Mouse (Mus musculus): ENCODE measurements around the gene Smoc1. TPM values are rescaled to one million over a fixed set of nuclear protein-coding genes. Genes with fewer than 3 reads are reported as not detected.

The Smoc1 gene
- polyA plus RNA-seq, 1 experiment from 2014 or later: 0.63 TPM

- TF ChIP-seq CTCF (IDR thresholded peaks at IDR 0.05; ENCODE audit: low read depth): no peak
- DNase-seq (no peak), ATAC-seq (ENCODE audit: insufficient read depth) (no peak)
- Histone ChIP-seq H3K4me1 (ENCODE audit: insufficient read depth) (no peaks in the 10 kb centered on the region), H3K36me3 (ENCODE audit: insufficient read depth) (no peaks in the 10 kb centered on the region), H3K9ac (no peak overlapping the region), H3K27me3 (ENCODE audit: insufficient read depth, low read length) (no peaks in the 10 kb centered on the region), H3K27ac (ENCODE audit: low read depth) (no peak overlapping the region), H3K9me3 (ENCODE audit: low read depth, low read length) (no peaks in the 10 kb centered on the region), H3K4me3 (ENCODE audit: low read depth, low read length) (no peak overlapping the region), H3K4me2 (no peak overlapping the region)
- 83% methylated on average over 6 of the region's 6 CpGs for WGBS
Observed at GRCm38 (mm10) chr12:81035850-81036249, 9.2 kb downstream of the Smoc1 start.

GRCm38 (mm10) chr12:81043616-81044015 is 17.0 kb downstream of the Smoc1 start:
- no peak for TF ChIP-seq CTCF (IDR thresholded peaks at IDR 0.05; ENCODE audit: low read depth)
- H3K4me3 ChIP-seq (ENCODE audit: low read depth, low read length): no peak overlapping the region
- ATAC-seq (ENCODE audit: insufficient read depth) (no peak), DNase-seq (no peak)
- H3K9ac ChIP-seq: no peak overlapping the region
- H3K27me3 ChIP-seq (ENCODE audit: insufficient read depth, low read length): no peaks in the 10 kb centered on the region
- H3K36me3 ChIP-seq (ENCODE audit: insufficient read depth): no peaks in the 10 kb centered on the region
- no peaks in the 10 kb centered on the region for H3K4me1 ChIP-seq (ENCODE audit: insufficient read depth)
- H3K4me2 ChIP-seq: no peak overlapping the region
- no peak overlapping the region for H3K27ac ChIP-seq (ENCODE audit: low read depth)
- WGBS: 83% methylated on average over 11 of the region's 11 CpGs
- no peaks in the 10 kb centered on the region for H3K9me3 ChIP-seq (ENCODE audit: low read depth, low read length)

GRCm38 (mm10) chr12:81046926-81047325 is 20.3 kb downstream of the Smoc1 start:
- Histone ChIP-seq H3K27me3 (ENCODE audit: insufficient read depth, low read length) (no peaks in the 10 kb centered on the region), H3K9ac (no peak overlapping the region), H3K4me3 (ENCODE audit: low read depth, low read length) (no peak overlapping the region), H3K4me1 (ENCODE audit: insufficient read depth) (no peaks in the 10 kb centered on the region), H3K9me3 (ENCODE audit: low read depth, low read length) (no peaks in the 10 kb centered on the region), H3K27ac (ENCODE audit: low read depth) (no peak overlapping the region), H3K36me3 (ENCODE audit: insufficient read depth) (no peaks in the 10 kb centered on the region), H3K4me2 (no peak overlapping the region)
- ATAC-seq (ENCODE audit: insufficient read depth) (no peak), DNase-seq (no peak)
- no peak for TF ChIP-seq CTCF (IDR thresholded peaks at IDR 0.05; ENCODE audit: low read depth)
- 74% methylated on average over 5 of the region's 5 CpGs for WGBS

- no peak for ATAC-seq (ENCODE audit: insufficient read depth)
- TF ChIP-seq CTCF (IDR thresholded peaks at IDR 0.05; ENCODE audit: low read depth): no peak
- 88% methylated on average over 5 of the region's 5 CpGs for WGBS
- no peak overlapping the region for H3K4me3 ChIP-seq (ENCODE audit: low read depth, low read length)
- H3K27ac ChIP-seq (ENCODE audit: low read depth): no peak overlapping the region
- H3K36me3 ChIP-seq (ENCODE audit: insufficient read depth): no peaks in the 10 kb centered on the region
- H3K4me2 ChIP-seq: no peak overlapping the region
- H3K4me1 ChIP-seq (ENCODE audit: insufficient read depth): no peaks in the 10 kb centered on the region
- H3K9ac ChIP-seq: no peak overlapping the region
- no peak for DNase-seq
- no peaks in the 10 kb centered on the region for H3K9me3 ChIP-seq (ENCODE audit: low read depth, low read length)
- H3K27me3 ChIP-seq (ENCODE audit: insufficient read depth, low read length): no peaks in the 10 kb centered on the region
Observed at GRCm38 (mm10) chr12:81049661-81050060, 23.1 kb downstream of the Smoc1 start.

- ATAC-seq (ENCODE audit: insufficient read depth) (no peak), DNase-seq (no peak)
- no peaks in the 10 kb centered on the region for H3K27me3 ChIP-seq (ENCODE audit: insufficient read depth, low read length)
- no peaks in the 10 kb centered on the region for H3K4me1 ChIP-seq (ENCODE audit: insufficient read depth)
- H3K36me3 ChIP-seq (ENCODE audit: insufficient read depth): no peaks in the 10 kb centered on the region
- H3K4me2 ChIP-seq: no peak overlapping the region
- no peak overlapping the region for H3K9ac ChIP-seq
- TF ChIP-seq CTCF (IDR thresholded peaks at IDR 0.05; ENCODE audit: low read depth): no peak
- H3K27ac ChIP-seq (ENCODE audit: low read depth): no peak overlapping the region
- no peaks in the 10 kb centered on the region for H3K9me3 ChIP-seq (ENCODE audit: low read depth, low read length)
- 73% methylated on average over 11 of the region's 11 CpGs for WGBS
- H3K4me3 ChIP-seq (ENCODE audit: low read depth, low read length): no peak overlapping the region
Observed at GRCm38 (mm10) chr12:81055000-81055705, 28.5 kb downstream of the Smoc1 start.

- Histone ChIP-seq H3K9ac (no peak overlapping the region), H3K4me2 (no peak overlapping the region), H3K36me3 (ENCODE audit: insufficient read depth) (no peaks in the 10 kb centered on the region), H3K27ac (ENCODE audit: low read depth) (no peak overlapping the region), H3K9me3 (ENCODE audit: low read depth, low read length) (no peaks in the 10 kb centered on the region), H3K4me3 (ENCODE audit: low read depth, low read length) (no peak overlapping the region), H3K27me3 (ENCODE audit: insufficient read depth, low read length) (no peaks in the 10 kb centered on the region), H3K4me1 (ENCODE audit: insufficient read depth) (no peaks in the 10 kb centered on the region)
- ATAC-seq (ENCODE audit: insufficient read depth) (no peak), DNase-seq (no peak)
- TF ChIP-seq CTCF (IDR thresholded peaks at IDR 0.05; ENCODE audit: low read depth): no peak
- WGBS: 78% methylated on average over 2 of the region's 2 CpGs
Observed at GRCm38 (mm10) chr12:81055811-81056210, 29.2 kb downstream of the Smoc1 start.

- no peak overlapping the region for H3K27ac ChIP-seq (ENCODE audit: low read depth)
- no peak overlapping the region for H3K9ac ChIP-seq
- no peaks in the 10 kb centered on the region for H3K36me3 ChIP-seq (ENCODE audit: insufficient read depth)
- no peak overlapping the region for H3K4me3 ChIP-seq (ENCODE audit: low read depth, low read length)
- DNase-seq: no peak
- H3K4me1 ChIP-seq (ENCODE audit: insufficient read depth): no peaks in the 10 kb centered on the region
- H3K4me2 ChIP-seq: no peak overlapping the region
- ATAC-seq (ENCODE audit: insufficient read depth): no peak
- no peaks in the 10 kb centered on the region for H3K9me3 ChIP-seq (ENCODE audit: low read depth, low read length)
- 59% methylated on average over 4 of the region's 4 CpGs for WGBS
- TF ChIP-seq CTCF (IDR thresholded peaks at IDR 0.05; ENCODE audit: low read depth): no peak
- H3K27me3 ChIP-seq (ENCODE audit: insufficient read depth, low read length): no peaks in the 10 kb centered on the region
Observed at GRCm38 (mm10) chr12:81057619-81058018, 31.0 kb downstream of the Smoc1 start.

Measured in lung, embryonic 14.5 days (tissue).